Mouse (Mus musculus): ENCODE data around the gene Arid3b. TPM values are rescaled to one million over a fixed set of nuclear protein-coding genes. Genes with fewer than 3 reads are reported as not detected.
"Not testable (repeated sequence)": the region's sequence is repeated elsewhere in the genome, so short reads cannot be mapped to it uniquely, and the experiment has no call there.

Arid3b gene
- total RNA-seq (2021): 10 to 100 TPM; 10.9 to 14.8 TPM
- long read RNA-seq, experiment 1, partial matches to known transcripts: 0 of 4 reads
- long read RNA-seq, experiment 1, other reads (novel, unspliced or antisense): 3 of 4 reads
- long read RNA-seq, experiment 2, partial matches to known transcripts: 0 of 9 reads
- long read RNA-seq, experiment 2, other reads (novel, unspliced or antisense): 5 of 9 reads

- peak within 1 kb of the TSS; percentile 84 for H3K4me3 ChIP-seq
- H3K27ac ChIP-seq: peak within 1 kb of the TSS; percentile 88
- intact Hi-C loops (cut with DNase I): loop anchor here (1.0 to 2.0 kb wide), 2 partner anchors 71 to 74 kb away; partner anchors contain the start of genes Clk3 and Ubl7
- DNase-seq (ENCODE audit: extremely low spot score in 1 of 2, low spot score in 2 of 2): peak; percentile 88 to 92
- no peak; the same call in 1 of the 2 replicates for TF ChIP-seq CTCF (IDR thresholded peaks at IDR 0.05)
Observed at GRCm38 (mm10) chr9:57836581-57837170, at the start of gene Arid3b. TSS of gene Arid3b (minus strand) at chr9:57836793.

GRCm38 (mm10) chr9:57883413-57883812 lies 46.8 kb upstream of the Arid3b start:
- no peak overlapping the region for H3K27ac ChIP-seq
- intact Hi-C loops (cut with DNase I): no loop called here
- H3K4me3 ChIP-seq: no peak overlapping the region
- no peak for TF ChIP-seq CTCF (IDR thresholded peaks at IDR 0.05)
- no peak for DNase-seq (ENCODE audit: extremely low spot score in 1 of 2, low spot score in 2 of 2)

- DNase-seq (ENCODE audit: extremely low spot score in 1 of 2, low spot score in 2 of 2); H3K27ac ChIP-seq; intact Hi-C loops (cut with DNase I); H3K4me3 ChIP-seq: not testable (repeated sequence)
Observed at GRCm38 (mm10) chr9:57881781-57882180, 45.2 kb upstream of the Arid3b start.

GRCm38 (mm10) chr9:57880278-57880677 lies 43.7 kb upstream of the Arid3b start:
- DNase-seq (ENCODE audit: extremely low spot score in 1 of 2, low spot score in 2 of 2): no peak
- TF ChIP-seq CTCF (IDR thresholded peaks at IDR 0.05): no peak
- intact Hi-C loops (cut with DNase I): no loop called here

GRCm38 (mm10) chr9:57879213-57879612 lies 42.6 kb upstream of the Arid3b start:
- intact Hi-C loops (cut with DNase I): no loop called here
- no peak for TF ChIP-seq CTCF (IDR thresholded peaks at IDR 0.05)
- DNase-seq (ENCODE audit: extremely low spot score in 1 of 2, low spot score in 2 of 2): no peak
- H3K27ac ChIP-seq: no peak overlapping the region
- H3K4me3 ChIP-seq: no peak overlapping the region

More at GRCm38 (mm10) chr9:57880278-57880677, 43.7 kb upstream of the Arid3b start:
- Histone ChIP-seq H3K27ac (no peak overlapping the region), H3K4me3 (no peak overlapping the region)

DNA sequence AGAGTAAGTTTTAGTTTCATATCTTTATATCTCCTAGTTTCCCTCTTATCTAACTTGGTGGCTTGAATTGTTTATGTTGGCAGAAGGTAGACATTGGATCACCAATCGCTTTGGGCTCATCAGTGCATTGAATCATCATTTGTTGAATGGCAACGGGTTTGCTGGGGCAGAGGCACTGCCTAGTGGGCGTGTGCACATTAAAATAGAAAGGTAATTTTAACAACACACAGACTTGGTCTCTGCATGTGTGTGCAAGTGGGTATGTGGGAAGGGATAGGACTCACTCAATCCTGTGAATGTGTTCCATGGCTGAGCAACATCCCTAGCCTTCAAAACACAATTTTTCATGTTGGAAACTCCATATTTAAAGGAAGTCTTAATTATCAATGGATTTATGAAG lies 38.4 kb upstream of the Arid3b start:
- no peak for DNase-seq (ENCODE audit: extremely low spot score in 1 of 2, low spot score in 2 of 2)
- no peak overlapping the region for H3K4me3 ChIP-seq
- H3K27ac ChIP-seq: no peak overlapping the region
- TF ChIP-seq CTCF (IDR thresholded peaks at IDR 0.05): no peak
- intact Hi-C loops (cut with DNase I): no loop called here

DNA sequence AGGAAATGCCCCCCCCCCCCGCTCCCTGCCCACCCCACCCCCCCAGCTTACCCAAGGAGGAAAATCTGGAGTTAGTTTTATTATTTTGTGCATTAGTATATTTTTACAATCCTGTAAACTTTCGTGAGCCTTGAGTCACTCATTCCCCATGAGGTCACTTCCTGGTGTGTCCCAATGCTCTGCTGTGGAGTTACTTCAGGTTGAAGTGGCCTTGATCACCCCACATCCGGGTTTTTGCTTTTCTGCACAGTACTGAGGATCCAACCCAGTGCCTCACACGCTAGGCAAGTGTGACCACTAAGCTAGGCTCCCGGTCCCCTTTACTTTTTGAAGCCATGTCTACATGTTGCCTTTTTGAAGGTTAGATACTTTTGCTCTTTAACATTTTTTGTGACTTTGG lies 37.5 kb upstream of the Arid3b start:
- intact Hi-C loops (cut with DNase I): no loop called here
- TF ChIP-seq CTCF (IDR thresholded peaks at IDR 0.05): no peak
- Histone ChIP-seq H3K27ac (no peak overlapping the region), H3K4me3 (no peak overlapping the region)
- no peak for DNase-seq (ENCODE audit: extremely low spot score in 1 of 2, low spot score in 2 of 2)

DNA sequence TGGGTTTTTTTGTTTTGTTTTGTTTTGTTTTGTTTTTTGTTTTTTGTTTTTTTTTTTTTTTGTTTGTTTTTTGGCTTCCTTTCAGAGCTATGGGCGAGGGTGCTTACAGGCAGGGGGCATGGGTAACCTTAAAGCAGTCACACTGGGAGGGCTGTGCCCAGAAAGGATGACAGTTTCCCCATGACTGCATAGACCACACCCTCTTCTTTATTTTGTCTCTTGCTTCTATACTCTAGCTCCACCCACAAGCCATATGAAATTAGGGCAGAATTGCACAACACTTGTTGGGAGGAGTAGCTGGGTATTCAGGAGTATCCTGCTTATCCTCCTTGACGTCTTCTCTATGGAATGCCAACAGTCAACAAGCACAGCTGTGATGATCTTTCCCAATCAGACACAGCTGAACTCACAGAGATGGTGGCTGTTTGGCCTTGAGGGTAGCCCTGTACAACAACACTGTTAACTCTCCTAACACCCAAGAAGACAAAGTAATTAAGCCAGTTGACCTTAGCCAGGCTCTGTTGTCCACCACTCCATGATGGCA lies 33.8 kb upstream of the Arid3b start:
- DNase-seq (ENCODE audit: extremely low spot score in 1 of 2, low spot score in 2 of 2): no peak
- H3K4me3 ChIP-seq: no peak overlapping the region
- TF ChIP-seq CTCF (IDR thresholded peaks at IDR 0.05): no peak
- H3K27ac ChIP-seq: no peak overlapping the region
- intact Hi-C loops (cut with DNase I): no loop called here

DNA sequence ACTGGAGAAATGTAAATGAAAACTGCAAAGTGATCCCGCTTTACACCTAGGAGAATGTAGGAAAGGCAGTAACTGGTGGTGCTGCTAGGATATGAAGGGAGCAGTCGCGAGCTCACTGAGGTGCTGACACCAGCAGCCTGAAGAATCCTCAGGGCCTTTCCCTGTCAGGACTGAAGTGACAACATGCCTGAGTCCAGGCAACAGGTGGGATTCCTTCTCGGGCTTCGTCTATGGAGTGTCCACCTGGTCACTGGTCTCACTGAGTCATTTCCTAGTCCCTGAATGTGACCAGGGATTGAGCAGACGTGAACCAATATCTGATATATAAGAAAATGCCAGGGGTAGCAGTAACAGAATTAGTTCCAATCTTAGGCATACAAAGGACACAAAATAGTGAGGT lies 32.2 kb upstream of the Arid3b start:
- no peak for DNase-seq (ENCODE audit: extremely low spot score in 1 of 2, low spot score in 2 of 2)
- intact Hi-C loops (cut with DNase I): no loop called here
- H3K4me3 ChIP-seq: no peak overlapping the region
- H3K27ac ChIP-seq: no peak overlapping the region
- TF ChIP-seq CTCF (IDR thresholded peaks at IDR 0.05): no peak

- Histone ChIP-seq H3K4me3 (no peak overlapping the region), H3K27ac (peak overlapping the region; percentile 22)
- no peak for TF ChIP-seq CTCF (IDR thresholded peaks at IDR 0.05)
- intact Hi-C loops (cut with DNase I): loop anchor here (2.0 kb wide), 2 partner anchors 35 to 65 kb away; no protein-coding TSS in a partner anchor
- peak in 1 of 2 experiments; percentile 13 for DNase-seq (ENCODE audit: extremely low spot score in 1 of 2, low spot score in 2 of 2)
Observed at GRCm38 (mm10) chr9:57867880-57868279, 31.3 kb upstream of the Arid3b start.

DNA sequence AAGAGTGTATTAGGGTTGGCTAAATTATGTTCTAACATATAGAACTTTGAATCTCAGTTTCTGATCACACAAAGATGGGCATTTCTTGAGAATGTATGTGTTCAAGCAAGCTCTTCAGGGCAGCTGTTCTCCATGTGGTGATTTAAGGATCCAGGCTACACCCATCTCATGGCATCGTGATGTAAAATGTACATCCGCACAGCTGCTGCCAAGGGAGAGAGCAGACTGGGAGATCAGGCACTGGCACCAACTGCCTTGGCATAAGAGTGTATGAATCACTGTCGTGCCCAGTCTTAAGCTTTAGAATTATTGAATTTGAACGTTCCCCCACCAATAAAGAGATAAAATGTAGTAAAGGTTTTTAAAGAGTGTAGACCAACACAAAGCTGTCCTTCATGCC lies 30.6 kb upstream of the Arid3b start:
- intact Hi-C loops (cut with DNase I): loop anchor here (2.0 kb wide), 2 partner anchors 36 to 66 kb away; no protein-coding TSS in a partner anchor
- no peak for TF ChIP-seq CTCF (IDR thresholded peaks at IDR 0.05)
- H3K4me3 ChIP-seq: no peak overlapping the region
- peak overlapping the region; percentile 22 for H3K27ac ChIP-seq
- peak in 1 of 2 experiments; percentile 32 for DNase-seq (ENCODE audit: extremely low spot score in 1 of 2, low spot score in 2 of 2)

GRCm38 (mm10) chr9:57866530-57866929 lies 29.9 kb upstream of the Arid3b start:
- TF ChIP-seq CTCF (IDR thresholded peaks at IDR 0.05): no peak
- no peak overlapping the region; the same call in 1 of the 2 replicates for H3K27ac ChIP-seq
- intact Hi-C loops (cut with DNase I): loop anchor here (2.0 kb wide), 2 partner anchors 36 to 66 kb away; no protein-coding TSS in a partner anchor
- no peak overlapping the region for H3K4me3 ChIP-seq
- peak; percentile 20 to 47 for DNase-seq (ENCODE audit: extremely low spot score in 1 of 2, low spot score in 2 of 2)
